In the genomic region with DNA sequence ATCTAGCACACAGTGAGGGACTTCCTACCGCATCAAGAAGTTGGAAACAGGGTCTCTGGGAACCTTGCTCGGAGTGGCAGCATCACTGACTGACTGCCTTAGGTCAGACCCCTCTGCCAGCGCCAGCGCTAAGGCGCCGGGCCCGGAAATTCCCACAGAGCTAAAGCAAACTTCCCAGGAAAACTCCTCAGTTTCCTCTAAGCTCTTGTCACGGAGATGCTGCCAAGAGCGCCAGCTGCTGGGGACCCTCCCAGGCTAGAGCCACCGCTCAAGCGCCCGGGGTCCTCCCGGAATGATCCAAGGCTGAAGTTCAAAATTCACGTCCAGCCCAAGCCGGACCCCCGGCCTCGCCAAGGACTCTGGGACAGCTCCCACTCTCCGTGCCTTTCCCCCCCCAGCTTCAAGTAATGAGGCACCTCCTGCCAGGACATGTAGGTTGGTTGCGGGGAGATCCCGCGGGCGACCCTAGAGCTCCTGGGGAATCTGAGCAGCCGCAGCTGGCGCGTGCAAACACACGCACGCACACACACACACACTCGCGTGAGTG, we compare ENCODE assay signal across 7 mouse cellular contexts. TPM values are rescaled to one million over a fixed set of nuclear protein-coding genes. Genes with fewer than 3 reads are reported as not detected.
DNase-seq lines count a peak whose midpoint lies in the region; ATAC-seq and TF ChIP-seq lines count a peak whose summit lies in the region.

No protein-coding gene starts in this region.

- WGBS in heart, embryonic 11.5 days (ENCODE audit: insufficient replicate concordance), result under 1% methylated on average over 29 of the region's 29 CpGs
- under 1% methylated on average over 29 of the region's 29 CpGs for WGBS in kidney, embryonic 16.5 days

- in situ Hi-C loops in ES-E14 (cut with MboI; ENCODE audit: low sequenced_read_pairs in 2 of 2, unreplicated experiment in 2 of 2), result no loop called here

- peak overlapping the region; percentile 83 for H3K4me2 ChIP-seq in heart, embryonic 11.5 days
- peak overlapping the region; percentile 76 for H3K4me2 ChIP-seq in kidney, embryonic 16.5 days (replicated peaks; ENCODE audit: low read depth, low read length)

- DNase-seq in ES-E14 (ENCODE audit: low read depth, low spot score), result no peak
- DNase-seq in brain, embryonic 14.5 days (ENCODE audit: low read depth), result peak; percentile 75
- DNase-seq in lung, postnatal 25 days (ENCODE audit: low spot score), result peak; percentile 71
- DNase-seq in yolk sac, embryonic 10.5 days (ENCODE audit: low spot score), result peak; percentile 59

- H3K9me3 ChIP-seq in ES-E14 (ENCODE audit: control insufficient read depth, insufficient read depth, low read depth, low read length), result no peaks in the 10 kb centered on the region
- no peaks in the 10 kb centered on the region for H3K9me3 ChIP-seq in heart, embryonic 11.5 days (replicated peaks; ENCODE audit: control insufficient read depth, low read length)
- H3K9me3 ChIP-seq in kidney, embryonic 16.5 days (ENCODE audit: low read length), result no peaks in the 10 kb centered on the region

- H3K36me3 ChIP-seq in ES-E14 (ENCODE audit: control insufficient read depth, insufficient read depth, low read length, poor library complexity, severe bottlenecking), result no peaks in the 10 kb centered on the region
- H3K36me3 ChIP-seq in heart, embryonic 11.5 days (ENCODE audit: control insufficient read depth, insufficient read depth, low read length), result no peaks in the 10 kb centered on the region
- no peaks in the 10 kb centered on the region for H3K36me3 ChIP-seq in kidney, embryonic 16.5 days (ENCODE audit: insufficient read depth, low read length)

- H3K27ac ChIP-seq in ES-E14 (ENCODE audit: insufficient read depth, low read depth, low read length, poor library complexity, severe bottlenecking), result no peak overlapping the region
- H3K27ac ChIP-seq in heart, embryonic 11.5 days (ENCODE audit: low read depth, low read length), result peak overlapping the region; percentile 82
- peak overlapping the region; percentile 97 for H3K27ac ChIP-seq in kidney, embryonic 16.5 days (ENCODE audit: low read length)

- H3K4me1 ChIP-seq in ES-E14 (ENCODE audit: control insufficient read depth in 2 of 2, insufficient read depth in 2 of 2, low read length in 2 of 2, poor library complexity in 1 of 2), result peaks cover 6 to 8% of the 10 kb centered on the region in 2 experiments
- H3K4me1 ChIP-seq in heart, embryonic 11.5 days (ENCODE audit: control insufficient read depth, insufficient read depth, low read length), result peaks cover 23% of the 10 kb centered on the region
- peaks cover 46% of the 10 kb centered on the region for H3K4me1 ChIP-seq in kidney, embryonic 16.5 days (ENCODE audit: insufficient read depth, low read length)

- peaks cover 4% of the 10 kb centered on the region; the same call in 1 of the 2 replicates for H3K27me3 ChIP-seq in heart, embryonic 11.5 days (ENCODE audit: control insufficient read depth, insufficient read depth, low read length)
- H3K27me3 ChIP-seq in kidney, embryonic 16.5 days (ENCODE audit: insufficient read depth, low read length), result no peaks in the 10 kb centered on the region

- peak overlapping the region; percentile 75 for H3K9ac ChIP-seq in ES-E14 (ENCODE audit: insufficient read depth, low read depth, low read length, poor library complexity, severe bottlenecking)
- H3K9ac ChIP-seq in heart, embryonic 11.5 days (ENCODE audit: low read depth, low read length), result peak overlapping the region; percentile 68
- peak overlapping the region; percentile 95 for H3K9ac ChIP-seq in kidney, embryonic 16.5 days (replicated peaks; ENCODE audit: low read length)

- TF ChIP-seq CTCF in brain, embryonic 14.5 days (IDR thresholded peaks at IDR 0.05; ENCODE audit: borderline replicate concordance, extremely low read depth, insufficient read depth, insufficient read length), result no peak

- no peak for TF ChIP-seq POLR2A in brain, embryonic 14.5 days (IDR thresholded peaks at IDR 0.05; ENCODE audit: borderline replicate concordance, extremely low read depth, insufficient read depth, insufficient read length, poor library complexity, severe bottlenecking)

- H3K4me3 ChIP-seq in ES-E14 (ENCODE audit: insufficient read depth in 1 of 2, low read depth in 1 of 2, low read length in 2 of 2, poor library complexity in 1 of 2, severe bottlenecking in 1 of 2), result peak overlapping the region; percentile 81 to 89
- H3K4me3 ChIP-seq in heart, embryonic 11.5 days (ENCODE audit: low read depth, low read length), result peak overlapping the region; percentile 61
- peak overlapping the region; percentile 85 for H3K4me3 ChIP-seq in kidney, embryonic 16.5 days (ENCODE audit: low read length)

- ATAC-seq in heart, embryonic 11.5 days (replicated peaks; ENCODE audit: insufficient number of reproducible peaks, low FRiP score, low TSS enrichment), result no peak
- peak; percentile 24; the same call in 1 of the 2 replicates for ATAC-seq in kidney, embryonic 16.5 days (ENCODE audit: low FRiP score, low TSS enrichment)
- ATAC-seq in megakaryocyte progenitor cell, adult 5-6 weeks (replicated peaks; ENCODE audit: poor library complexity), result no peak

TF ChIP-seq in ES-E14, 5 proteins besides CTCF, POLR2A, EP300 and RAD21:
- no peak for TF ChIP-seq HCFC1 (IDR thresholded peaks at IDR 0.05; ENCODE audit: borderline replicate concordance, insufficient read depth, low read length)
- no peak for TF ChIP-seq ZNF384 (IDR thresholded peaks at IDR 0.05; ENCODE audit: low read depth, low read length)
- no peak for TF ChIP-seq CHD2 (IDR thresholded peaks at IDR 0.05; ENCODE audit: low read depth, low read length)

RNA-seq across cellular contexts. Expression of gene Sox13, which starts 1.5 kb away (rescaled TPM):
- total RNA-seq in ES-E14 (2012; rRNA removed), result 11.1 and 16.9 TPM in 2 replicates
- polyA plus RNA-seq in brain, embryonic 14.5 days (2012; rRNA removed), result 34.2 and 37.6 TPM in 2 replicates
- polyA plus RNA-seq in heart, embryonic 11.5 days (2014; fragmentation: Nextera tagmentation; extraction: Ambion mirVana), result 3.3 and 3.7 TPM in 2 replicates
- 11.5 and 12.8 TPM in 2 replicates for polyA plus RNA-seq in kidney, embryonic 16.5 days (2015; fragmentation: Nextera tagmentation; extraction: Ambion mirVana)
- 3.5 and 3.8 TPM in 2 replicates for total RNA-seq in megakaryocyte progenitor cell, adult 5-6 weeks (2015)
- total RNA-seq in megakaryocyte progenitor cell, adult 5-6 weeks (2017), result 0.98 and 2.2 TPM in 2 replicates

RNA-seq across cellular contexts. Expression of gene Etnk2, which starts 59.3 kb away (rescaled TPM):
- total RNA-seq in ES-E14 (2012; rRNA removed), result 4.8 and 7.4 TPM in 2 replicates
- polyA plus RNA-seq in brain, embryonic 14.5 days (2012; rRNA removed), result 9.6 and 12.1 TPM in 2 replicates
- 1.5 TPM in 2 replicates for polyA plus RNA-seq in heart, embryonic 11.5 days (2014; fragmentation: Nextera tagmentation; extraction: Ambion mirVana)
- 3.9 and 4.9 TPM in 2 replicates for polyA plus RNA-seq in kidney, embryonic 16.5 days (2015; fragmentation: Nextera tagmentation; extraction: Ambion mirVana)
- not detected in 2 replicates for total RNA-seq in megakaryocyte progenitor cell, adult 5-6 weeks (2015)
- not detected in 2 replicates for total RNA-seq in megakaryocyte progenitor cell, adult 5-6 weeks (2017)
